8 mouse cellular contexts compared by ENCODE assay signal in the genomic region with DNA sequence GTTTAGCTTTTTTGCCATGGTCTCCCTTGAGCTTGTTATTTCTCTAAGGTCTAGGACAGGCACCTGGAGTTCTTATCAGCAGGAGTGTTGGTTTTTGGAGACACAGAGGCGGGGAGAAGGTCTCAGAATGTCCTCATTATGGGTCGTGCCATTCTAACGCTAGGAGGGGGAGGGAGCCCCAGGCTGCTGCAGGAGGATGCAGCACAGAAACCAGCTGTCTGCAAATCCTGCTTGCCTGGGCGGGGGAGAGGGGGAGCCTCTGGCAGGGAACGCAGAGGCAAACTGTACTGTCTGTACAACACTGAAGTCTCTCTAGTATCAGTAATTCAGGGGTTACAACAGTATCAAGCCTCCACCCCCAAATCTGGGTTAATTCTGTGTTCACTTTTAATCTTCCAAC.
DNase-seq lines count a peak whose midpoint lies in the region; ATAC-seq lines count a peak whose summit lies in the region.

No protein-coding gene starts in this region.

- peaks cover 24% of the 10 kb centered on the region for H3K4me1 ChIP-seq in kidney, embryonic 15.5 days
- peaks cover 9% of the 10 kb centered on the region; the same call in 1 of the 2 replicates for H3K4me1 ChIP-seq in embryonic facial prominence, embryonic 14.5 days (ENCODE audit: control insufficient read depth, insufficient read depth, low read length)
- peaks cover 8% of the 10 kb centered on the region for H3K4me1 ChIP-seq in neural tube, embryonic 15.5 days

- no peak for DNase-seq in kidney, adult 9 months
- peak; percentile 46 for DNase-seq in T-cell, adult 2 months (ENCODE audit: low spot score)
- DNase-seq in embryonic facial prominence, embryonic 14.5 days (ENCODE audit: low spot score): peak; percentile 30
- DNase-seq in natural killer cell, adult 2 months (ENCODE audit: low spot score in 2 of 2): no peak

- H3K4me2 ChIP-seq in kidney, embryonic 15.5 days: peak overlapping the region; percentile 10
- no peak overlapping the region for H3K4me2 ChIP-seq in embryonic facial prominence, embryonic 14.5 days (ENCODE audit: low read depth, low read length)
- peak overlapping the region; percentile 5; the same call in 1 of the 2 replicates for H3K4me2 ChIP-seq in neural tube, embryonic 15.5 days

- 0 out of 2 replicates have a peak, but pooled peaks have one; percentile 41 for ATAC-seq in kidney, embryonic 15.5 days (replicated peaks; ENCODE audit: low FRiP score)
- no peak for ATAC-seq in embryonic facial prominence, embryonic 14.5 days (ENCODE audit: low read depth)
- no peak for ATAC-seq in neural tube, embryonic 15.5 days (ENCODE audit: low FRiP score)
- no peak for ATAC-seq in erythroid progenitor cell, adult 5-6 weeks (replicated peaks; ENCODE audit: low FRiP score, poor library complexity, severe bottlenecking)
- no peak for ATAC-seq in cerebellum, adult (ENCODE audit: insufficient number of reproducible peaks, low FRiP score, low TSS enrichment)

- no peak overlapping the region; the same call in 1 of the 2 replicates for H3K27ac ChIP-seq in kidney, embryonic 15.5 days
- H3K27ac ChIP-seq in embryonic facial prominence, embryonic 14.5 days (replicated peaks; ENCODE audit: low read depth, low read length): no peak overlapping the region
- H3K27ac ChIP-seq in neural tube, embryonic 15.5 days (replicated peaks): no peak overlapping the region

- H3K27me3 ChIP-seq in kidney, embryonic 15.5 days: no peaks in the 10 kb centered on the region
- H3K27me3 ChIP-seq in embryonic facial prominence, embryonic 14.5 days (replicated peaks; ENCODE audit: control insufficient read depth, insufficient read depth, low read length): no peaks in the 10 kb centered on the region
- H3K27me3 ChIP-seq in neural tube, embryonic 15.5 days (replicated peaks): no peaks in the 10 kb centered on the region

- WGBS in kidney, embryonic 15.5 days: 2% methylated on average over 5 of the region's 5 CpGs
- WGBS in embryonic facial prominence, embryonic 14.5 days: 7% methylated on average over 4 of the region's 5 CpGs
- 11% methylated on average over 5 of the region's 5 CpGs for WGBS in neural tube, embryonic 15.5 days

- no peak overlapping the region for H3K4me3 ChIP-seq in kidney, embryonic 15.5 days (replicated peaks)
- H3K4me3 ChIP-seq in embryonic facial prominence, embryonic 14.5 days (ENCODE audit: low read depth, low read length): no peak overlapping the region
- H3K4me3 ChIP-seq in neural tube, embryonic 15.5 days (replicated peaks): no peak overlapping the region

- H3K36me3 ChIP-seq in kidney, embryonic 15.5 days: no peaks in the 10 kb centered on the region
- no peaks in the 10 kb centered on the region for H3K36me3 ChIP-seq in embryonic facial prominence, embryonic 14.5 days (ENCODE audit: control insufficient read depth, insufficient read depth, low read length)
- H3K36me3 ChIP-seq in neural tube, embryonic 15.5 days: no peaks in the 10 kb centered on the region

- H3K9me3 ChIP-seq in kidney, embryonic 15.5 days (replicated peaks): no peaks in the 10 kb centered on the region
- H3K9me3 ChIP-seq in embryonic facial prominence, embryonic 14.5 days (ENCODE audit: control insufficient read depth, low read length): no peaks in the 10 kb centered on the region
- no peaks in the 10 kb centered on the region for H3K9me3 ChIP-seq in neural tube, embryonic 15.5 days (replicated peaks)

- H3K9ac ChIP-seq in kidney, embryonic 15.5 days: no peak overlapping the region
- no peak overlapping the region for H3K9ac ChIP-seq in embryonic facial prominence, embryonic 14.5 days (ENCODE audit: low read depth, low read length)
- no peak overlapping the region for H3K9ac ChIP-seq in neural tube, embryonic 15.5 days (replicated peaks)

Comparison
In these comparisons a context has a peak if more than half of its experiments do, and no peak if none do; other contexts are left out.
1. DNase-seq: peak in T-cell, adult 2 months (single experiment) and embryonic facial prominence, embryonic 14.5 days (single experiment); none in kidney, adult 9 months (single experiment) and natural killer cell, adult 2 months (0 of 2).